ENCODE assay signal across 9 mouse cellular contexts in genomic region chr7:74459277-74459676, GRCm38 (mm10).
A peak's percentile ranks its signal among the peaks of the same experiment; 100 is the strongest.
DNase-seq lines count a peak whose midpoint lies in the region; ATAC-seq and TF ChIP-seq lines count a peak whose summit lies in the region.
"Had no signal": no experiment of that assay in that cellular context is flagged by ENCODE, and none has a peak within 500 bp of the region (broad histone marks: within the 10 kb centered on the region; RNA-seq: fewer than 3 reads in every experiment).

No protein-coding gene starts in this region.

- peak; percentile 70 for DNase-seq in kidney, adult 2 months
- no peak for DNase-seq in kidney, adult 18-20 months
- peak; percentile 37 for DNase-seq in forelimb bud, embryonic 11.5 days (ENCODE audit: low read depth, low spot score)
- DNase-seq in lung, postnatal 36 days = peak; percentile 54
- DNase-seq in thymus, adult 2 months = no peak
- no peak for DNase-seq in left cerebral cortex, adult 9 months (ENCODE audit: low spot score in 2 of 2)
- no peak for DNase-seq in gastrocnemius, postnatal 36 days

- no peaks in the 10 kb centered on the region for H3K9me3 ChIP-seq in intestine, postnatal 0 days (ENCODE audit: control insufficient read depth)
- H3K9me3 ChIP-seq: neural tube, embryonic 13.5 days had no signal

- H3K27ac ChIP-seq in kidney, adult 2 months (ENCODE audit: insufficient read depth, low read depth, low read length) = peak overlapping the region; percentile 82
- 0 out of 2 replicates have a peak overlapping the region, but pooled peaks have one; percentile 35 for H3K27ac ChIP-seq in intestine, postnatal 0 days (ENCODE audit: low read depth, low read length)
- H3K27ac ChIP-seq in thymus, adult 2 months (ENCODE audit: control insufficient read depth, insufficient read depth, low read length) = no peak overlapping the region
- H3K27ac ChIP-seq: neural tube, embryonic 13.5 days had no signal

- 66% methylated on average over 5 of the region's 5 CpGs for WGBS in kidney, adult 2 months
- WGBS in intestine, postnatal 0 days = 63% methylated on average over 5 of the region's 5 CpGs
- WGBS in thymus, adult 2 months = 36% methylated on average over 5 of the region's 5 CpGs

- no peaks in the 10 kb centered on the region for H3K36me3 ChIP-seq in kidney, adult 2 months (ENCODE audit: control insufficient read depth, insufficient read depth, low read length)
- no peaks in the 10 kb centered on the region for H3K36me3 ChIP-seq in intestine, postnatal 0 days (ENCODE audit: control insufficient read depth, insufficient read depth)
- H3K36me3 ChIP-seq in thymus, adult 2 months (ENCODE audit: control insufficient read depth, insufficient read depth, low read length) = no peaks in the 10 kb centered on the region
- H3K36me3 ChIP-seq: neural tube, embryonic 13.5 days had no signal

- no peak for TF ChIP-seq CTCF in kidney, adult 2 months (conservative IDR thresholded peaks at IDR 0.05; ENCODE audit: insufficient read depth, insufficient read length, low read depth, low read length)
- TF ChIP-seq CTCF in intestine, postnatal 0 days (IDR thresholded peaks at IDR 0.05; ENCODE audit: low read depth) = no peak
- TF ChIP-seq CTCF in thymus, adult 2 months (IDR thresholded peaks at IDR 0.05; ENCODE audit: borderline replicate concordance, control insufficient read depth, extremely low read depth, insufficient read depth, low read length, poor library complexity) = no peak

- H3K4me2 ChIP-seq in intestine, postnatal 0 days (replicated peaks; ENCODE audit: low read depth) = no peak overlapping the region
- H3K4me2 ChIP-seq: neural tube, embryonic 13.5 days had no signal

- H3K27me3 ChIP-seq in kidney, adult 2 months (replicated peaks; ENCODE audit: control insufficient read depth, insufficient read depth, low read length) = no peaks in the 10 kb centered on the region
- no peaks in the 10 kb centered on the region for H3K27me3 ChIP-seq in intestine, postnatal 0 days (replicated peaks; ENCODE audit: control insufficient read depth, insufficient read depth, low read length)
- no peaks in the 10 kb centered on the region for H3K27me3 ChIP-seq in thymus, adult 2 months (ENCODE audit: control insufficient read depth, insufficient read depth, low read length)
- H3K27me3 ChIP-seq: neural tube, embryonic 13.5 days had no signal

- TF ChIP-seq POLR2A in kidney, adult 2 months (IDR thresholded peaks at IDR 0.05; ENCODE audit: low read depth, low read length) = no peak
- no peak for TF ChIP-seq POLR2A in thymus, adult 2 months (IDR thresholded peaks at IDR 0.05; ENCODE audit: control insufficient read depth, extremely low read depth, insufficient read depth, low read length, poor library complexity)

- H3K9ac ChIP-seq in intestine, postnatal 0 days (ENCODE audit: low read depth, low read length) = no peak overlapping the region
- H3K9ac ChIP-seq: neural tube, embryonic 13.5 days had no signal

- H3K4me3 ChIP-seq in kidney, adult 2 months (ENCODE audit: insufficient read depth, low read depth, low read length) = no peak overlapping the region
- no peak overlapping the region for H3K4me3 ChIP-seq in intestine, postnatal 0 days (ENCODE audit: low read depth, low read length)
- no peak overlapping the region for H3K4me3 ChIP-seq in thymus, adult 2 months (ENCODE audit: control insufficient read depth, insufficient read depth, low read length)
- H3K4me3 ChIP-seq: neural tube, embryonic 13.5 days had no signal

- no peak for ATAC-seq in intestine, postnatal 0 days

- H3K4me1 ChIP-seq in kidney, adult 2 months (ENCODE audit: control insufficient read depth, insufficient read depth, low read length) = peaks cover 14% of the 10 kb centered on the region
- H3K4me1 ChIP-seq in intestine, postnatal 0 days (replicated peaks; ENCODE audit: control insufficient read depth, insufficient read depth, low read length) = no peaks in the 10 kb centered on the region
- peaks cover 17% of the 10 kb centered on the region for H3K4me1 ChIP-seq in thymus, adult 2 months (replicated peaks; ENCODE audit: control insufficient read depth, insufficient read depth, low read length)

- intact Hi-C loops in gastrocnemius, postnatal 36 days (cut with DNase I) = no loop called here

Comparison
In these comparisons a context has a peak if more than half of its experiments do, and no peak if none do; other contexts are left out.
1. DNase-seq: peak in kidney, adult 2 months (single experiment), forelimb bud, embryonic 11.5 days (single experiment) and lung, postnatal 36 days (single experiment); none in kidney, adult 18-20 months (single experiment), thymus, adult 2 months (single experiment), left cerebral cortex, adult 9 months (0 of 2) and gastrocnemius, postnatal 36 days (0 of 2).